16 mouse cellular contexts compared by ENCODE assay signal in genomic region chr4:101416966-101417365, GRCm38 (mm10).
"Had no signal": no experiment of that assay in that cellular context is flagged by ENCODE, and none has a peak within 500 bp of the region (broad histone marks: within the 10 kb centered on the region; RNA-seq: fewer than 3 reads in every experiment).

No protein-coding gene starts in this region.

- ATAC-seq: lung, postnatal 0 days; midbrain, embryonic 13.5 days had no signal

- H3K9ac ChIP-seq: liver, embryonic 15.5 days; midbrain, embryonic 13.5 days; neural tube, embryonic 15.5 days had no signal

- H3K36me3 ChIP-seq: limb, embryonic 10.5 days; liver, embryonic 15.5 days; midbrain, embryonic 13.5 days; neural tube, embryonic 15.5 days had no signal

- H3K9me3 ChIP-seq: limb, embryonic 10.5 days; liver, embryonic 15.5 days; midbrain, embryonic 13.5 days; neural tube, embryonic 15.5 days had no signal

- DNase-seq: kidney, postnatal 10 days; kidney, postnatal 4 days; lung, adult 2 months; lung, postnatal 36 days; right cerebral cortex, postnatal 4 days; spleen, adult 18-20 months; thymus, adult 18-20 months; thymus, postnatal 14 days had no signal

- H3K27ac ChIP-seq: left cerebral cortex, adult 2 months; limb, embryonic 10.5 days; liver, embryonic 15.5 days; midbrain, embryonic 13.5 days; neural tube, embryonic 15.5 days had no signal

- H3K4me3 ChIP-seq: left cerebral cortex, adult 2 months; limb, embryonic 10.5 days; liver, embryonic 15.5 days; midbrain, embryonic 13.5 days; myocyte; neural tube, embryonic 15.5 days had no signal

- H3K4me2 ChIP-seq: liver, embryonic 11.5 days; liver, embryonic 15.5 days; midbrain, embryonic 13.5 days; neural tube, embryonic 15.5 days had no signal
